Comparison of ENCODE assay signal across 11 mouse cellular contexts in genomic region chr7:55911371-55911770, GRCm38 (mm10). TPM values are rescaled to one million over a fixed set of nuclear protein-coding genes. Genes with fewer than 3 reads are reported as not detected.
DNase-seq lines count a peak whose midpoint lies in the region; ATAC-seq and TF ChIP-seq lines count a peak whose summit lies in the region.
"Had no signal": no experiment of that assay in that cellular context is flagged by ENCODE, and none has a peak within 500 bp of the region (broad histone marks: within the 10 kb centered on the region; RNA-seq: fewer than 3 reads in every experiment).

No protein-coding gene starts in this region.

- no peak overlapping the region for H3K9ac ChIP-seq in hindbrain, embryonic 15.5 days
- H3K9ac ChIP-seq in hindbrain, embryonic 12.5 days, result no peak overlapping the region
- H3K9ac ChIP-seq in intestine, embryonic 16.5 days (ENCODE audit: low read depth, low read length), result no peak overlapping the region
- H3K9ac ChIP-seq in forebrain, embryonic 13.5 days, result no peak overlapping the region
- H3K9ac ChIP-seq: hindbrain, embryonic 13.5 days; neural tube, embryonic 12.5 days had no signal

- no peaks in the 10 kb centered on the region for H3K9me3 ChIP-seq in hindbrain, embryonic 15.5 days
- H3K9me3 ChIP-seq in hindbrain, embryonic 12.5 days (replicated peaks), result no peaks in the 10 kb centered on the region
- H3K9me3 ChIP-seq in intestine, embryonic 16.5 days (ENCODE audit: control insufficient read depth, low read length), result no peaks in the 10 kb centered on the region
- no peaks in the 10 kb centered on the region for H3K9me3 ChIP-seq in forebrain, embryonic 13.5 days (replicated peaks)
- H3K9me3 ChIP-seq: hindbrain, embryonic 13.5 days; neural tube, embryonic 12.5 days had no signal

- H3K4me3 ChIP-seq in hindbrain, embryonic 15.5 days, result no peak overlapping the region
- no peak overlapping the region for H3K4me3 ChIP-seq in hindbrain, embryonic 12.5 days
- H3K4me3 ChIP-seq in spleen, adult 2 months (ENCODE audit: extremely low read depth, insufficient read depth, insufficient read length), result no peak overlapping the region
- H3K4me3 ChIP-seq in intestine, embryonic 16.5 days (ENCODE audit: low read length), result no peak overlapping the region
- H3K4me3 ChIP-seq in thymus, adult 2 months (ENCODE audit: control insufficient read depth, insufficient read depth, low read length), result no peak overlapping the region
- H3K4me3 ChIP-seq in forebrain, embryonic 13.5 days, result no peak overlapping the region
- H3K4me3 ChIP-seq: hindbrain, embryonic 13.5 days; neural tube, embryonic 12.5 days had no signal

- no peak for TF ChIP-seq POLR2A in spleen, adult 2 months (IDR thresholded peaks at IDR 0.05; ENCODE audit: low read depth, low read length)
- TF ChIP-seq POLR2A in thymus, adult 2 months (IDR thresholded peaks at IDR 0.05; ENCODE audit: control insufficient read depth, extremely low read depth, insufficient read depth, low read length, poor library complexity), result no peak

- 86% methylated on average over 8 of the region's 8 CpGs for WGBS in hindbrain, embryonic 15.5 days
- 85% methylated on average over 8 of the region's 8 CpGs for WGBS in hindbrain, embryonic 12.5 days
- WGBS in spleen, adult 2 months, result 86% methylated on average over 8 of the region's 8 CpGs
- 81% methylated on average over 8 of the region's 8 CpGs for WGBS in intestine, embryonic 16.5 days
- 95% methylated on average over 8 of the region's 8 CpGs for WGBS in thymus, adult 2 months
- WGBS in forebrain, embryonic 13.5 days, result 88% methylated on average over 8 of the region's 8 CpGs

- peaks cover 59% of the 10 kb centered on the region for H3K36me3 ChIP-seq in hindbrain, embryonic 15.5 days
- peaks cover 71% of the 10 kb centered on the region for H3K36me3 ChIP-seq in hindbrain, embryonic 12.5 days
- peaks cover 6% of the 10 kb centered on the region for H3K36me3 ChIP-seq in spleen, adult 2 months (ENCODE audit: control insufficient read depth, insufficient read depth, low read length)
- peaks cover 7% of the 10 kb centered on the region; the same call in 1 of the 2 replicates for H3K36me3 ChIP-seq in intestine, embryonic 16.5 days (ENCODE audit: control insufficient read depth, insufficient read depth, low read length)
- H3K36me3 ChIP-seq in thymus, adult 2 months (ENCODE audit: control insufficient read depth, insufficient read depth, low read length), result no peaks in the 10 kb centered on the region
- peaks cover 84% of the 10 kb centered on the region for H3K36me3 ChIP-seq in forebrain, embryonic 13.5 days (ENCODE audit: poor library complexity, severe bottlenecking)

- no peaks in the 10 kb centered on the region for H3K27me3 ChIP-seq in hindbrain, embryonic 15.5 days
- no peaks in the 10 kb centered on the region for H3K27me3 ChIP-seq in hindbrain, embryonic 12.5 days
- no peaks in the 10 kb centered on the region for H3K27me3 ChIP-seq in spleen, adult 2 months (ENCODE audit: control insufficient read depth, insufficient read depth, low read length)
- H3K27me3 ChIP-seq in intestine, embryonic 16.5 days (replicated peaks; ENCODE audit: control insufficient read depth, insufficient read depth, low read length), result no peaks in the 10 kb centered on the region
- H3K27me3 ChIP-seq in thymus, adult 2 months (ENCODE audit: control insufficient read depth, insufficient read depth, low read length), result no peaks in the 10 kb centered on the region
- no peaks in the 10 kb centered on the region for H3K27me3 ChIP-seq in forebrain, embryonic 13.5 days
- H3K27me3 ChIP-seq: hindbrain, embryonic 13.5 days; neural tube, embryonic 12.5 days had no signal

- 0 out of 2 replicates have a peak, but pooled peaks have one; percentile 23 for ATAC-seq in hindbrain, embryonic 15.5 days (ENCODE audit: low FRiP score, low read depth)
- no peak for ATAC-seq in hindbrain, embryonic 12.5 days (ENCODE audit: low FRiP score)
- peak; percentile 87 for ATAC-seq in intestine, embryonic 16.5 days
- ATAC-seq in forebrain, embryonic 13.5 days, result no peak
- ATAC-seq: forebrain, embryonic 16.5 days had no signal

- H3K4me2 ChIP-seq in hindbrain, embryonic 15.5 days, result no peak overlapping the region
- H3K4me2 ChIP-seq in hindbrain, embryonic 12.5 days (replicated peaks), result no peak overlapping the region
- no peak overlapping the region for H3K4me2 ChIP-seq in intestine, embryonic 16.5 days (ENCODE audit: low read depth, low read length)
- no peak overlapping the region for H3K4me2 ChIP-seq in forebrain, embryonic 13.5 days
- H3K4me2 ChIP-seq: hindbrain, embryonic 13.5 days; neural tube, embryonic 12.5 days had no signal

- DNase-seq in spleen, adult 2 months (ENCODE audit: low read depth in 1 of 2, low spot score in 2 of 2), result no peak
- no peak for DNase-seq in spleen, adult 18-20 months
- DNase-seq in thymus, adult 2 months, result no peak
- DNase-seq: cerebellum, adult 9-10 months had no signal

- H3K27ac ChIP-seq in hindbrain, embryonic 15.5 days (replicated peaks), result no peak overlapping the region
- H3K27ac ChIP-seq in hindbrain, embryonic 12.5 days, result no peak overlapping the region
- 0 out of 2 replicates have a peak overlapping the region, but pooled peaks have one; percentile 12 for H3K27ac ChIP-seq in spleen, adult 2 months (ENCODE audit: insufficient read depth, low read length)
- H3K27ac ChIP-seq in intestine, embryonic 16.5 days (ENCODE audit: low read length), result peak overlapping the region; percentile 70
- H3K27ac ChIP-seq in thymus, adult 2 months (ENCODE audit: control insufficient read depth, insufficient read depth, low read length), result no peak overlapping the region
- H3K27ac ChIP-seq in forebrain, embryonic 13.5 days, result no peak overlapping the region
- H3K27ac ChIP-seq: hindbrain, embryonic 13.5 days; neural tube, embryonic 12.5 days had no signal

- TF ChIP-seq CTCF in spleen, adult 2 months (IDR thresholded peaks at IDR 0.05; ENCODE audit: extremely low read depth, insufficient read depth, insufficient read length, insufficient replicate concordance), result no peak
- no peak for TF ChIP-seq CTCF in thymus, adult 2 months (IDR thresholded peaks at IDR 0.05; ENCODE audit: borderline replicate concordance, control insufficient read depth, extremely low read depth, insufficient read depth, low read length, poor library complexity)

- no peaks in the 10 kb centered on the region for H3K4me1 ChIP-seq in hindbrain, embryonic 15.5 days (replicated peaks)
- no peaks in the 10 kb centered on the region for H3K4me1 ChIP-seq in hindbrain, embryonic 12.5 days
- H3K4me1 ChIP-seq in spleen, adult 2 months (ENCODE audit: control insufficient read depth, insufficient read depth, insufficient read length), result no peaks in the 10 kb centered on the region
- no peaks in the 10 kb centered on the region for H3K4me1 ChIP-seq in intestine, embryonic 16.5 days (ENCODE audit: control insufficient read depth, insufficient read depth, low read length)
- H3K4me1 ChIP-seq in thymus, adult 2 months (replicated peaks; ENCODE audit: control insufficient read depth, insufficient read depth, low read length), result no peaks in the 10 kb centered on the region
- no peaks in the 10 kb centered on the region for H3K4me1 ChIP-seq in forebrain, embryonic 13.5 days
- H3K4me1 ChIP-seq: hindbrain, embryonic 13.5 days; neural tube, embryonic 12.5 days had no signal

RNA-seq across cellular contexts. Expression of gene Nipa2, which starts 50.9 kb away (rescaled TPM):
- polyA plus RNA-seq in hindbrain, embryonic 15.5 days (2015; fragmentation: Nextera tagmentation; extraction: Ambion mirVana), result 35.7 and 40.2 TPM in 2 replicates
- 45.5 and 47.0 TPM in 2 replicates for polyA plus RNA-seq in hindbrain, embryonic 12.5 days (2016; fragmentation: Nextera tagmentation; extraction: Ambion mirVana)
- 7.1 and 16.1 TPM in 2 replicates for polyA plus RNA-seq in spleen, adult 2 months (2012; rRNA removed)
- polyA plus RNA-seq in intestine, embryonic 16.5 days (2015; fragmentation: Nextera tagmentation; extraction: Ambion mirVana), result 55.9 and 71.0 TPM in 2 replicates
- polyA plus RNA-seq in thymus, adult 2 months (2012; rRNA removed), result 18.1 and 23.0 TPM in 2 replicates
- 39.3 and 41.9 TPM in 2 replicates for polyA plus RNA-seq in forebrain, embryonic 13.5 days (2015; fragmentation: Nextera tagmentation; extraction: Ambion mirVana)

Comparison
In these comparisons a context has a peak if more than half of its experiments do, and no peak if none do; other contexts are left out.
1. ATAC-seq: peak in hindbrain, embryonic 15.5 days (single experiment) and intestine, embryonic 16.5 days (single experiment); none in hindbrain, embryonic 12.5 days (single experiment) and forebrain, embryonic 13.5 days (single experiment).
2. H3K27ac ChIP-seq: peak in spleen, adult 2 months (single experiment) and intestine, embryonic 16.5 days (single experiment); none in hindbrain, embryonic 15.5 days (single experiment), hindbrain, embryonic 12.5 days (single experiment), thymus, adult 2 months (single experiment) and forebrain, embryonic 13.5 days (single experiment).